Mouse (Mus musculus): ENCODE results near the gene Kiz. TPM values are rescaled to one million over a fixed set of nuclear protein-coding genes. Genes with fewer than 3 reads are reported as not detected.

Kiz gene
- polyA plus RNA-seq, 1 experiment from 2014 or later: 32.9 TPM

DNA sequence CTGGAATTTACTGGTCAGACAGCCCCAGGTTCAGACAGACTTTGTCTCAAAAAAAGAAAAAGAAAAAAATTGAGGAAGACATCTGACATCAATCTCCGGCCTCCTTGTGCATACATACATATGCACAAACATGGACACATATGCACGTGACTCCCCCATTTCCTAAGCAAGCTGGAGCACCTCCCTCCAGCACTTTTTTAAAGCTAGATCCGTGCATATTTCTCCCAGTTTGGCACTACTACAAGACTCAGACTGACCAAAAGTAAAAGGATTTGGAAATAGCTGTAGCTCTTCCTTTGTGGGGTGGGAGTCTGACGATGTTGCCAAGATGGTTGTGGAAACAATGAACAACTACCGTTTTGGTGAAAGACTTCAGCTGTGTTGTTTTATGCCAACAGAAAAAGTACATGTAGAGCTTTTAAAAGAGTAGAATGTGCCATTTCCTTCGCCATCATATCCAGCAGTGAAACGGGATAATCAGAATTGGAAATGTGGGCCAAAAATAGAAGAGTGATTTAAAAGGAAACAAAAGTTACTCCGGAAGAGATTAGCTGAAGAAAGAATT lies 28.7 kb downstream of the Kiz start:
- WGBS: 51% methylated on average over 8 of the region's 8 CpGs
- no peak overlapping the region for H3K4me3 ChIP-seq (ENCODE audit: low read length)
- no peak for ATAC-seq (replicated peaks; ENCODE audit: extremely low read depth, insufficient read depth, low FRiP score)
- peak overlapping the region; percentile 60 for H3K27ac ChIP-seq (ENCODE audit: low read length)
- H3K27me3 ChIP-seq (ENCODE audit: control insufficient read depth, insufficient read depth, low read length): no peaks in the 10 kb centered on the region
- H3K9ac ChIP-seq (ENCODE audit: low read length): no peak overlapping the region
- no peaks in the 10 kb centered on the region; the same call in none of the 2 replicates for H3K4me1 ChIP-seq (ENCODE audit: control insufficient read depth, insufficient read depth, low read length)
- peaks cover 3% of the 10 kb centered on the region for H3K36me3 ChIP-seq (ENCODE audit: control insufficient read depth, insufficient read depth)
- H3K4me2 ChIP-seq (ENCODE audit: low read depth, low read length): no peak overlapping the region
- no peaks in the 10 kb centered on the region for H3K9me3 ChIP-seq (replicated peaks; ENCODE audit: control insufficient read depth, low read length)

DNA sequence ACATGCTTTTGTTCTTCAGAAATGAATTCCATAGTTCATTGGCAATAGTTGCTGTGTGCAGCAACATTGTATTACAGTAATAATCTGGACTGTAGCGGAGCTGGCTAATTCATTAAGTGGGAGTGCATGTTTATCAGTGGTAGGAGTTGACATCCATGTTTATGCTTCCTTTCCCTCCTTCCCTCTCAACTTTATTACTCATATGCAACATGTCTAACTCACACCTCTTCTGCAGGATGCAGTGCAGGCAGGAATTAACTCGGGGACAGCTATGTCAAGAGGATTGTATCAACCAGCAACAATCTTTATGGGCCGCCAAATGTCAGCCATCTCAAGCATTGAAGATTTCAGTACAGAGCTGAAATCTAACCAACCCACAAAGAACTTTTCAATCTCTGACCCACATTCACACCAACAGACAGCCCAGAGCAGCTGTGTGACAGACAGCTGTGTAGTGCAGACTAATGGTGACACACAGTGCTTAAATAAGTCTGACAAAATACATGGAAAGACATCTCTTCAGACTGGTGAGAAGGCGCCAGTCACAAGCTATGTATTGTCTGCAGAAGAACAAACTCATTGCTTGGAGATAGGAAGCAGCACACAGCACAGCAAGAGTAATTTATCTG lies 33.2 kb downstream of the Kiz start:
- H3K4me3 ChIP-seq (ENCODE audit: low read length): no peak overlapping the region
- WGBS: 72% methylated on average over 4 of the region's 4 CpGs
- peaks cover 17% of the 10 kb centered on the region for H3K36me3 ChIP-seq (ENCODE audit: control insufficient read depth, insufficient read depth)
- no peaks in the 10 kb centered on the region for H3K27me3 ChIP-seq (ENCODE audit: control insufficient read depth, insufficient read depth, low read length)
- no peak overlapping the region for H3K4me2 ChIP-seq (ENCODE audit: low read depth, low read length)
- no peak for ATAC-seq (replicated peaks; ENCODE audit: extremely low read depth, insufficient read depth, low FRiP score)
- H3K4me1 ChIP-seq (ENCODE audit: control insufficient read depth, insufficient read depth, low read length): no peaks in the 10 kb centered on the region; the same call in none of the 2 replicates
- no peak overlapping the region for H3K27ac ChIP-seq (ENCODE audit: low read length)
- no peak overlapping the region for H3K9ac ChIP-seq (ENCODE audit: low read length)
- H3K9me3 ChIP-seq (replicated peaks; ENCODE audit: control insufficient read depth, low read length): peaks cover 5% of the 10 kb centered on the region

DNA sequence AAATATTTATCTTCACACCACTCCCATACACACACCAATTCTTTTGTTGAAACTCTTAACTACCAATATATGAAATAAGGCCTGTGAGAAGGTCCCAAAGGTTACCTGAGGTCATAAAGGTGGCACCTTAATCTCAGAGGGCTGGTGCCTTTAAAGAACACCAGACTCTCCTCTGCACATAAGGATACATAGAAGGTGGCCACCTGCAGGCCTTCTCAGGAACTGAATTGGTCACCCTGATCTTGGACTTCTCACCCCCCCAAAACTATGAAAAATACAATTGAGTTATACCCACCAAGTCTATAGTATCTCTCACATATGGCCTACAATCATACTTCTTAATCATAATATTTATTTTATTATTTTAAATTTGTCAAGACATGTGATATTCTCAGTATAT lies 43.3 kb downstream of the Kiz start:
- no peaks in the 10 kb centered on the region for H3K4me1 ChIP-seq (ENCODE audit: control insufficient read depth, insufficient read depth, low read length)
- H3K27me3 ChIP-seq (ENCODE audit: control insufficient read depth, insufficient read depth, low read length): no peaks in the 10 kb centered on the region
- H3K9me3 ChIP-seq (replicated peaks; ENCODE audit: control insufficient read depth, low read length): no peaks in the 10 kb centered on the region
- H3K9ac ChIP-seq (ENCODE audit: low read length): no peak overlapping the region
- ATAC-seq (replicated peaks; ENCODE audit: extremely low read depth, insufficient read depth, low FRiP score): no peak
- no peak overlapping the region for H3K4me2 ChIP-seq (ENCODE audit: low read depth, low read length)
- H3K36me3 ChIP-seq (ENCODE audit: control insufficient read depth, insufficient read depth): no peaks in the 10 kb centered on the region
- H3K4me3 ChIP-seq (ENCODE audit: low read length): no peak overlapping the region
- H3K27ac ChIP-seq (ENCODE audit: low read length): no peak overlapping the region

DNA sequence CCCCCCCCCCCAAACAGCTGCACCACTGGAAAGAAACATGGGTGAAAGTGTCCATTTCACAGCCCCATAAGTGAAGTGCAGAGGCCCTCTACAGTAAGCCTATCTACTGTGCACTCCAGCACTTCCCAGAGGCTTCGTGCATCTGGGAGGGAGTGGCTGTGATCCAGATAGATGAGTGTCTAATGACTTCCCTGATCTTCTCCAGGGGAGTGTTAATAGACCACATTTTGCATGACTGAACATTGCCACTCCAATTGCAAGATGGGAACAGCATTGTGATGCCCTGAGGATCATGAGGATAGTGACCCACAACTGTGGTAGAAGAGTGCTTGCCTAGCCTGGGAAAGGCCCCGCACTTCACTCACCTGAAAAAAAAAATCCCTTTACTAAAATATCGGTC lies 60.4 kb downstream of the Kiz start:
- Histone ChIP-seq H3K27me3 (ENCODE audit: control insufficient read depth, insufficient read depth, low read length) (no peaks in the 10 kb centered on the region), H3K27ac (ENCODE audit: low read length) (no peak overlapping the region), H3K4me1 (ENCODE audit: control insufficient read depth, insufficient read depth, low read length) (no peaks in the 10 kb centered on the region), H3K4me2 (ENCODE audit: low read depth, low read length) (no peak overlapping the region), H3K9ac (ENCODE audit: low read length) (no peak overlapping the region), H3K36me3 (ENCODE audit: control insufficient read depth, insufficient read depth) (no peaks in the 10 kb centered on the region), H3K9me3 (replicated peaks; ENCODE audit: control insufficient read depth, low read length) (no peaks in the 10 kb centered on the region), H3K4me3 (ENCODE audit: low read length) (no peak overlapping the region)
- WGBS: 83% methylated on average over 3 of the region's 3 CpGs
- ATAC-seq (replicated peaks; ENCODE audit: extremely low read depth, insufficient read depth, low FRiP score): no peak

DNA sequence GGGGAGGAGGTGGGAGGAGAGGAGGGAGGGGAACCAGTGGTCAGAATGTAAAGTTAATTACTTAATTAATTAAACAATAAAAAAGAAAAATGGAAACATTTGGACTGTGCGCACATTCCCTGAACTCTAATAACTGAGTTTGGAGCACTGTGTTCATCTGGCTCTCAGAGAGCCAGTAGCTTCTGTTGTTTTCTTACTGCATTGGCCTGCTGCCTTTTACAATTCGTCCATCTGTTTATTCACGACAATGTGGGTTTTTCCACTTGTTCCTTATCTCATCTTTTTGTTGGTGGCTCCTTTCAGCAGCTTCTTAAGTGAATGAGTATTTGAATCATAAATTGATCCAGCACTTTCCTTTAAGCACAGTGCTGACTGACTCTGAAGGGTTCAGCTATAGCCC lies 62.1 kb downstream of the Kiz start:
- Histone ChIP-seq H3K4me3 (ENCODE audit: low read length) (no peak overlapping the region), H3K27ac (ENCODE audit: low read length) (no peak overlapping the region), H3K9ac (ENCODE audit: low read length) (no peak overlapping the region), H3K9me3 (replicated peaks; ENCODE audit: control insufficient read depth, low read length) (no peaks in the 10 kb centered on the region), H3K4me1 (ENCODE audit: control insufficient read depth, insufficient read depth, low read length) (no peaks in the 10 kb centered on the region), H3K27me3 (ENCODE audit: control insufficient read depth, insufficient read depth, low read length) (no peaks in the 10 kb centered on the region), H3K36me3 (ENCODE audit: control insufficient read depth, insufficient read depth) (no peaks in the 10 kb centered on the region), H3K4me2 (ENCODE audit: low read depth, low read length) (no peak overlapping the region)
- WGBS: 60% methylated on average over 3 of the region's 3 CpGs
- no peak for ATAC-seq (replicated peaks; ENCODE audit: extremely low read depth, insufficient read depth, low FRiP score)

DNA sequence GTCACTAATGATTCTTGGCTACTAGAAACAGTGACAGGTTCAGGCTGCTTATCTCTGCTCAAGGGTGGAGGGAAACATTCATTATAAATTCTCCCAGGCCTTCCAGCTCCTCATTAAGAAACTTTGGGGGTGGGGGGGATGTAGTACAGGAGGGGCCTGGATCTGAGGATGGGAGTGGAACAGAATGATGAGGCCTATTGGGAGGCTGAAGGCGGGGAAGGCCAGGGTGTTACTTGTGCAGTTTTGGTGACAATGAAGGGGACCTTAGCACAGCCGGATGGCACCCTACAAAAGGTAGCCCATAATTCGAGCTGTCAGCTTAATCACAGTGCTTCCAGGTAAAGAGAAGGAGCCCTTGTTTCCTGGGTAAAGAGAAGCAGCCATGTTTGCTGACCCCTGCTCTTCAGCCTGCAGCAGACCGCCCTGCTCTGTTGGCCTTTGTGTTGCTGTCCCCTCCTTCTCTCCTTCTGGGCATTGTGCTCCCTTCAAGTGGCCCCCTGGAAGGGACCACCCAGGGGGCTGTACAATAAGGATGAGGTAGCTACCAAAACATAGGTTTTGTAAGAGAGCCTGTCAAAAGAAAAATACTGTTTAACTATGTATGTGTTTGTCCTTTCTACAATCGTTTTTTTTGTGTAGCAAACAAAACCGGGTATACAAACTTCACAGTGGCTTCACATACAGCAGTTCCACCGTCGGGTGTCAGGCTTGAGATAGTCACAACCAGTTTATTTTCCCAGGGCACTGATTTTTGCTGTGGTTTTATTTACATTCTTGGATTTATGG lies 64.9 kb downstream of the Kiz start:
- H3K36me3 ChIP-seq (ENCODE audit: control insufficient read depth, insufficient read depth): no peaks in the 10 kb centered on the region
- no peak overlapping the region for H3K4me2 ChIP-seq (ENCODE audit: low read depth, low read length)
- H3K27me3 ChIP-seq (ENCODE audit: control insufficient read depth, insufficient read depth, low read length): no peaks in the 10 kb centered on the region
- no peaks in the 10 kb centered on the region for H3K4me1 ChIP-seq (ENCODE audit: control insufficient read depth, insufficient read depth, low read length)
- 40% methylated on average over 8 of the region's 8 CpGs for WGBS
- no peak overlapping the region for H3K27ac ChIP-seq (ENCODE audit: low read length)
- H3K9ac ChIP-seq (ENCODE audit: low read length): no peak overlapping the region
- H3K9me3 ChIP-seq (replicated peaks; ENCODE audit: control insufficient read depth, low read length): no peaks in the 10 kb centered on the region
- no peak for ATAC-seq (replicated peaks; ENCODE audit: extremely low read depth, insufficient read depth, low FRiP score)
- H3K4me3 ChIP-seq (ENCODE audit: low read length): no peak overlapping the region

DNA sequence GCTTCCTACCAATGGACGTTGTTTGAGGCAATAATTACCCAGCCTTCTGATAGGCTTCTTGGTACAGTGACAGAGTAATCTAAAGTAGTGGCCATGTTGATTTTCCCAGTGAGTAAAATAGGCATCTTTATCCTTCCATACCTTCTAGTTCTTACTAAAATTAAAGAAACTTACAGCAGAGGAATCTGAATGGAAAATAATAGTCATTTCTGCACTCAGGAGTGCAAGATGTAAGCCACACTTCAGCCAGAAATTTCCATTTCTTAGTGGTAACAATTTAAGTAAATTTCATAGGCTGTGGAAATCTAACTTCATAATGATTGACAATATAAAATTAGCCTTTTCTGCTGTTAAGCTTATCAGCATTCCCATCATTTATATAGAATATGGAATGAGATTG lies 69.6 kb downstream of the Kiz start:
- Histone ChIP-seq H3K27ac (ENCODE audit: low read length) (no peak overlapping the region), H3K27me3 (ENCODE audit: control insufficient read depth, insufficient read depth, low read length) (no peaks in the 10 kb centered on the region), H3K4me3 (ENCODE audit: low read length) (no peak overlapping the region), H3K9ac (ENCODE audit: low read length) (no peak overlapping the region), H3K4me2 (ENCODE audit: low read depth, low read length) (no peak overlapping the region), H3K36me3 (ENCODE audit: control insufficient read depth, insufficient read depth) (no peaks in the 10 kb centered on the region; the same call in 1 of the 2 replicates), H3K4me1 (ENCODE audit: control insufficient read depth, insufficient read depth, low read length) (no peaks in the 10 kb centered on the region), H3K9me3 (replicated peaks; ENCODE audit: control insufficient read depth, low read length) (no peaks in the 10 kb centered on the region)
- no peak for ATAC-seq (replicated peaks; ENCODE audit: extremely low read depth, insufficient read depth, low FRiP score)
- WGBS: 80% methylated on average over 1 of the region's 1 CpGs

DNA sequence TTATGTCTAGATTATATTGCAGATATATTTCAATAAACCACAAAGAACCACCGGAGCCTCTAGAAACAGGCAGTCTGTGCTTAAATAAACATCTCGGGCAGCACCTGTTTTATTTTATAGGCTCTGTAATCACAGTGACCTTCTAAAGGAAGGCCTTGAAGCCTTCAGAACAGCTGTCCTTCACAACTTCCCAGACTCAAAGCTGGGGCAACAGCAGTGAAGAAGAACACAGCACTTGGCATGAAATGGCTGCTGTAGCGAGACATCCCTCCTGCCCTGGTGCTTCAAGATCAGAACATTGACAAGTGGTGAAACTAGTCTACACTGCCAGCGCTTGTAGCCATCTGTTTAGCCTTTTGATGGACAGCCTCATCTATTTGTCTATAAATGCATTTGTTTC lies 70.2 kb downstream of the Kiz start:
- Histone ChIP-seq H3K4me3 (ENCODE audit: low read length) (no peak overlapping the region), H3K4me1 (ENCODE audit: control insufficient read depth, insufficient read depth, low read length) (no peaks in the 10 kb centered on the region), H3K36me3 (ENCODE audit: control insufficient read depth, insufficient read depth) (no peaks in the 10 kb centered on the region; the same call in 1 of the 2 replicates), H3K9ac (ENCODE audit: low read length) (no peak overlapping the region), H3K4me2 (ENCODE audit: low read depth, low read length) (no peak overlapping the region), H3K27me3 (ENCODE audit: control insufficient read depth, insufficient read depth, low read length) (no peaks in the 10 kb centered on the region), H3K9me3 (replicated peaks; ENCODE audit: control insufficient read depth, low read length) (no peaks in the 10 kb centered on the region), H3K27ac (ENCODE audit: low read length) (no peak overlapping the region)
- ATAC-seq (replicated peaks; ENCODE audit: extremely low read depth, insufficient read depth, low FRiP score): no peak
- 85% methylated on average over 4 of the region's 4 CpGs for WGBS

DNA sequence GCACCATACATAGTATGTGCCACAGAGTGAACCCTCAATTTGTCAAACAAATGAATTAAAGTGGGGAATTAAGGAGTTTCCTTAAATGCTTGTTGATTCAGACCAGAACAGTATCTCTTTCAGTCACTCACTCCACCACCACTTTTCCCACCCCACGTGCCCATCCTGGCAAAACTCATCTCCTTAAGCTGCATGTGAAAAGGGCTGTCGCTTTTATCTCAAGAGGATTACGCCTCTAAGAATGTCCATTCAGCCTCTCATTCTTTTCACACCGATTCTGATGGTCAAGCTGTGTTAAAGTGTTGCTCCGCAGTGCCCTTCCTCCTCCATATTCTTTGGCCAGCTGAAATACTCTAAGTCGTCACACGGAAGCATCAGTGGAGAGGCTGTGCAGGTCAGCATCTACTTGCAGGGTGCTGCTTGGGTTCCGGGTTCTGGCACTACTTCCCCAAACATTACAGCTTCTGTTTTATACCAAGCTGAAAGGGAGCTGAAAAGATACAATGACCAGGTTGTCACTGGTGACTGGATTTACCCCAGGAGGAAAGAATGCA lies 92.6 kb downstream of the Kiz start:
- no peak overlapping the region for H3K9ac ChIP-seq (ENCODE audit: low read length)

More for the DNA sequence above, 92.6 kb downstream of the Kiz start:
- Histone ChIP-seq H3K9me3 (replicated peaks; ENCODE audit: control insufficient read depth, low read length) (no peaks in the 10 kb centered on the region), H3K36me3 (ENCODE audit: control insufficient read depth, insufficient read depth) (no peaks in the 10 kb centered on the region), H3K27ac (ENCODE audit: low read length) (no peak overlapping the region), H3K4me1 (ENCODE audit: control insufficient read depth, insufficient read depth, low read length) (no peaks in the 10 kb centered on the region), H3K4me3 (ENCODE audit: low read length) (no peak overlapping the region), H3K4me2 (ENCODE audit: low read depth, low read length) (no peak overlapping the region), H3K27me3 (ENCODE audit: control insufficient read depth, insufficient read depth, low read length) (no peaks in the 10 kb centered on the region)
- no peak for ATAC-seq (replicated peaks; ENCODE audit: extremely low read depth, insufficient read depth, low FRiP score)
- 32% methylated on average over 8 of the region's 8 CpGs for WGBS
